Mouse (Mus musculus): ENCODE measurements around the gene Moap1. TPM values are rescaled to one million over a fixed set of nuclear protein-coding genes. Genes with fewer than 3 reads are reported as not detected.

Gene Moap1
- polyA plus RNA-seq, 1 experiment from 2014 or later, result 8.4 TPM

GRCm38 (mm10) chr12:102695369-102696239 is 47.9 kb downstream of the Moap1 start:
- H3K4me3 ChIP-seq (replicated peaks), result no peak overlapping the region
- H3K9ac ChIP-seq, result no peak overlapping the region
- H3K9me3 ChIP-seq (replicated peaks), result no peaks in the 10 kb centered on the region
- no peaks in the 10 kb centered on the region for H3K36me3 ChIP-seq
- no peak overlapping the region for H3K27ac ChIP-seq
- peaks cover 73% of the 10 kb centered on the region for H3K4me1 ChIP-seq (replicated peaks)
- H3K27me3 ChIP-seq, result no peaks in the 10 kb centered on the region
- ATAC-seq (ENCODE audit: low read depth), result no peak
- WGBS (ENCODE audit: insufficient replicate concordance), result 62% methylated on average over 18 of the region's 18 CpGs
- DNase-seq, result no peak
- no peak overlapping the region for H3K4me2 ChIP-seq

Other genes starting within 250 kb of the Moap1 start
- gene Chga, start 188.7 kb downstream of the Moap1 start, polyA plus RNA-seq (2015; fragmentation: Nextera tagmentation; extraction: Ambion mirVana), result 1.3 and 1.7 TPM in 2 replicates
- gene Itpk1, start 38.7 kb downstream of the Moap1 start, polyA plus RNA-seq (2015; fragmentation: Nextera tagmentation; extraction: Ambion mirVana), result 3.0 and 3.3 TPM in 2 replicates
- 8.8 and 9.2 TPM in 2 replicates for gene Tmem251, start 101 bp upstream of the Moap1 start, polyA plus RNA-seq (2015; fragmentation: Nextera tagmentation; extraction: Ambion mirVana)
- not detected in 2 replicates for gene Gm28051, start 14.1 kb upstream of the Moap1 start, polyA plus RNA-seq (2015; fragmentation: Nextera tagmentation; extraction: Ambion mirVana)
- 16.6 and 20.1 TPM in 2 replicates for gene Gon7, start 14.1 kb upstream of the Moap1 start, polyA plus RNA-seq (2015; fragmentation: Nextera tagmentation; extraction: Ambion mirVana)
- gene Ubr7, start 14.3 kb upstream of the Moap1 start, polyA plus RNA-seq (2015; fragmentation: Nextera tagmentation; extraction: Ambion mirVana), result 24.7 and 29.0 TPM in 2 replicates
- gene Gm20604, start 15.0 kb upstream of the Moap1 start, polyA plus RNA-seq (2015; fragmentation: Nextera tagmentation; extraction: Ambion mirVana), result 11.0 and 11.3 TPM in 2 replicates
- gene Btbd7, start 134.8 kb upstream of the Moap1 start, polyA plus RNA-seq (2015; fragmentation: Nextera tagmentation; extraction: Ambion mirVana), result 4.0 and 4.7 TPM in 2 replicates
- not detected in 2 replicates for gene Cox8c, start 155.7 kb upstream of the Moap1 start, polyA plus RNA-seq (2015; fragmentation: Nextera tagmentation; extraction: Ambion mirVana)
- 0.08 and 0.13 TPM in 2 replicates for gene Unc79, start 205.2 kb upstream of the Moap1 start, polyA plus RNA-seq (2015; fragmentation: Nextera tagmentation; extraction: Ambion mirVana)

All from liver, embryonic 13.5 days (tissue).